Mouse (Mus musculus): Measurements from ENCODE around the gene Clcn7. TPM values are rescaled to one million over a fixed set of nuclear protein-coding genes. Genes with fewer than 3 reads are reported as not detected.

Clcn7 gene
- total and polyA plus RNA-seq, 3 experiments, result 24.6 to 28.5 (median 25.4) TPM

DNA sequence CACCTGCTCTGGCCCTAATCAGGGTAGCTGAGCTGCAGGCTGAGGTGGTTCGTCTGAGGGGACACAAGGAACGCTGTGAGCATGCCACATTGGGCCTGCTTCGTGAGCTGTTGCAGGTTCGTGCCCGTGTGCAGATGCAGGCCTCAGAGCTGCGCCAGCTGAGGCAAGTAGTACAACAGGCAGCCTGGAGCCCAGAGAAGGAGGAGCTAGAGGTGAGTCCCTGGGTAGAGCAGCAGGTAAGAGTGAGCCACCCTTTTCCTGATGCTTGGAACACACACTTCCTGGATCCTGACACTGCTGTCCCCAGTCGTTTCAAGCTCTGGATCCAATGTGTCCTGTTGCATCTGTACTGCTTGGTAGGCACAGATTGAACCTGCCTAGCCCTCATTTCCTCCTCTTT is 30.2 kb downstream of the Clcn7 start:
- no peak for TF ChIP-seq CTCF (IDR thresholded peaks at IDR 0.05)
- no peak for TF ChIP-seq EP300 (IDR thresholded peaks at IDR 0.05; ENCODE audit: insufficient read depth, low read depth, low read length)
- no peak for TF ChIP-seq POLR2A (IDR thresholded peaks at IDR 0.05; ENCODE audit: insufficient read depth, low read depth, low read length)
- WGBS, result 69% methylated on average over 7 of the region's 7 CpGs
- intact Hi-C loops (cut with DNase I), result no loop called here

DNA sequence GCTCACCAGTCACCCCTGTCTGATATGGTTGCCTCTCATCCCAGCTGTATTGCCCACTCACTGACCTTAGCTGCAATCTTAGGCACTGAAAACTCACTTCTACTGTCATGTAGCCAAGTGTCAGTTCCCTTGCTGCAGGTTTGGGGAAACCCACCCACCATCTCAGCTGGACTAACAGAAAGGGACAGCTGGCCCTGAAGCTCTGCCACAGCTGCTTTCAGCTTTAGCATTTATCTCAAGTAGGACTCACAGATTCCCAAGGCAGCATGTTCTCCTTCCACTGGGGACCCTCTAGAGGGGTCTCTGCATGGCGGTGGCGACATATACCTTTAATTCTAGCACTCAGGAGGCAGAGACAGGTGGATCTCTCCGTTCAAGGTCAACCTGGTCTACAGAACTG is 31.6 kb downstream of the Clcn7 start:
- WGBS, result 87% methylated on average over 3 of the region's 3 CpGs
- TF ChIP-seq CTCF (IDR thresholded peaks at IDR 0.05), result no peak
- no peak for TF ChIP-seq POLR2A (IDR thresholded peaks at IDR 0.05; ENCODE audit: insufficient read depth, low read depth, low read length)
- TF ChIP-seq EP300 (IDR thresholded peaks at IDR 0.05; ENCODE audit: insufficient read depth, low read depth, low read length), result no peak
- H3K27me3 ChIP-seq (ENCODE audit: control insufficient read depth, insufficient read depth, low read length), result no peaks in the 10 kb centered on the region

More for the DNA sequence above, 30.2 kb downstream of the Clcn7 start:
- no peaks in the 10 kb centered on the region for H3K79me2 ChIP-seq (replicated peaks; ENCODE audit: control insufficient read depth, insufficient read depth, low read length)
- H3K27me3 ChIP-seq (ENCODE audit: control insufficient read depth, insufficient read depth, low read length), result no peaks in the 10 kb centered on the region
- no peak overlapping the region for H3K27ac ChIP-seq
- H3K4me1 ChIP-seq (ENCODE audit: control insufficient read depth, insufficient read depth, low read length), result no peaks in the 10 kb centered on the region
- no peaks in the 10 kb centered on the region for H3K36me3 ChIP-seq (ENCODE audit: control insufficient read depth, insufficient read depth, low read length)
- no peak for DNase-seq
- no peak overlapping the region for H3K9ac ChIP-seq (ENCODE audit: low read depth, low read length)
- no peak overlapping the region for H3K4me3 ChIP-seq

DNA sequence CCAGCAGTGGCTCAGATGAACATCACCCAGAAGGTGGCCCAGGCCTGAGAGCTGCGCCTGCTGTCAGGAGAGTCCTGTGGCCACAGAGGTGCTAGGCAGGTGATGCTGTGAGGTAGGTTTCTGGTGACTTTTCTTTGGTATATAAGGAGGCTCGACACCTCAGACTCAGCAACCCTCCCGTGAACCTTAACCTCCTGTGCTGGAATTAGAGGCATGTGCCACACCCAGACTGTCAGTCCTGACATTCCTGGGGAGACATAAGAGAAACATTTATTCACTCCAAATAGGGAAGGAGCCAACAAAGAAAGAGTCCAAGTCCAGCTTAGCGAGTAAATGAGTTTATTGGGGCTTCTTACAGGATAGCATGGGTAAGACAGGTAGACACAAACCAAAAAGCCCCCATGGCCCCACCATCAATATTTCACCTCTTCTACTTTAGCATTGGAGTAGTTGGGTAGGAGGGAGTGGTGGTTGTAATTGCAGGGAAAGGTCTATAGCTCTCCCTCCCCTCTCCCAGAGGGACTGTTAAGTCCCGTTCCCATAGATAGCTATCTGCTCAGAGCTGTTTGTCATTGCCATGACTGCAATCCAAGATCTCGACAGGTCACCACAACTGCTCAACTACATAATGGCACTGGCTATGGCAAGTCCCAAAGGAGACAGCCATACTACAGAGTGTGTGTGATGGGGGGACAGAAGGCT is 32.9 kb downstream of the Clcn7 start:
- intact Hi-C loops (cut with DNase I), result no loop called here
- Histone ChIP-seq H3K79me2 (replicated peaks; ENCODE audit: control insufficient read depth, insufficient read depth, low read length) (no peaks in the 10 kb centered on the region), H3K4me1 (ENCODE audit: control insufficient read depth, insufficient read depth, low read length) (no peaks in the 10 kb centered on the region), H3K4me3 (no peak overlapping the region), H3K27me3 (ENCODE audit: control insufficient read depth, insufficient read depth, low read length) (no peaks in the 10 kb centered on the region), H3K9ac (ENCODE audit: low read depth, low read length) (no peak overlapping the region), H3K27ac (no peak overlapping the region), H3K36me3 (ENCODE audit: control insufficient read depth, insufficient read depth, low read length) (no peaks in the 10 kb centered on the region)
- WGBS, result 51% methylated on average over 6 of the region's 6 CpGs
- DNase-seq, result no peak
- TF ChIP-seq EP300 (IDR thresholded peaks at IDR 0.05; ENCODE audit: insufficient read depth, low read depth, low read length) (no peak), CTCF (IDR thresholded peaks at IDR 0.05) (no peak)

More for the DNA sequence above, 31.6 kb downstream of the Clcn7 start:
- Histone ChIP-seq H3K4me3 (no peak overlapping the region), H3K4me1 (ENCODE audit: control insufficient read depth, insufficient read depth, low read length) (no peaks in the 10 kb centered on the region), H3K27ac (no peak overlapping the region), H3K79me2 (replicated peaks; ENCODE audit: control insufficient read depth, insufficient read depth, low read length) (no peaks in the 10 kb centered on the region), H3K36me3 (ENCODE audit: control insufficient read depth, insufficient read depth, low read length) (no peaks in the 10 kb centered on the region), H3K9ac (ENCODE audit: low read depth, low read length) (no peak overlapping the region)
- intact Hi-C loops (cut with DNase I), result no loop called here
- no peak for DNase-seq

DNA sequence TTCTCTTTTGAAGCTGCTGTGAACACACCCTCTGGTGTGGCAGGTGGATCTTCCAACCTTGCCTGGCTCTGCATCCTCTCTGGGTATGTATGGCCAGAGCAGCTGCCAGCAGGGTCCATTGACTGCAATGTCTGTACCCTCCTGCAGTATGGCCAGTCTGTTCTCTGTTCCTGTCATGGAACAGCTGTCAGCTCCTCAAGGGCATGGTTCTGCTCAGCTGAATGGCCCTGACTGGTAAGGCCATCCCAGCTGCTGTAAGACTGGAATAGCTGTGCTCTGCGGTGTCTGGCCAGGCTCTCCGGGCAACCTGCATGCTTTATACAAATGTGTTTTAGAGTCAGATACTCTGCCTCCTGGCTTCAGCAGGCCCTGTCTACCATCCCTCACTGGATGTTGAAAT is 36.5 kb downstream of the Clcn7 start:
- no peaks in the 10 kb centered on the region for H3K27me3 ChIP-seq (ENCODE audit: control insufficient read depth, insufficient read depth, low read length)
- no peak for TF ChIP-seq EP300 (IDR thresholded peaks at IDR 0.05; ENCODE audit: insufficient read depth, low read depth, low read length)
- no peak for TF ChIP-seq POLR2A (IDR thresholded peaks at IDR 0.05; ENCODE audit: insufficient read depth, low read depth, low read length)
- no peak for TF ChIP-seq CTCF (IDR thresholded peaks at IDR 0.05)
- H3K4me1 ChIP-seq (ENCODE audit: control insufficient read depth, insufficient read depth, low read length), result no peaks in the 10 kb centered on the region
- intact Hi-C loops (cut with DNase I), result no loop called here
- 79% methylated on average over 2 of the region's 2 CpGs for WGBS
- H3K9ac ChIP-seq (ENCODE audit: low read depth, low read length), result no peak overlapping the region
- H3K36me3 ChIP-seq (ENCODE audit: control insufficient read depth, insufficient read depth, low read length), result no peaks in the 10 kb centered on the region
- no peaks in the 10 kb centered on the region for H3K79me2 ChIP-seq (replicated peaks; ENCODE audit: control insufficient read depth, insufficient read depth, low read length)
- H3K4me3 ChIP-seq, result no peak overlapping the region
- no peak for DNase-seq
- no peak overlapping the region for H3K27ac ChIP-seq

DNA sequence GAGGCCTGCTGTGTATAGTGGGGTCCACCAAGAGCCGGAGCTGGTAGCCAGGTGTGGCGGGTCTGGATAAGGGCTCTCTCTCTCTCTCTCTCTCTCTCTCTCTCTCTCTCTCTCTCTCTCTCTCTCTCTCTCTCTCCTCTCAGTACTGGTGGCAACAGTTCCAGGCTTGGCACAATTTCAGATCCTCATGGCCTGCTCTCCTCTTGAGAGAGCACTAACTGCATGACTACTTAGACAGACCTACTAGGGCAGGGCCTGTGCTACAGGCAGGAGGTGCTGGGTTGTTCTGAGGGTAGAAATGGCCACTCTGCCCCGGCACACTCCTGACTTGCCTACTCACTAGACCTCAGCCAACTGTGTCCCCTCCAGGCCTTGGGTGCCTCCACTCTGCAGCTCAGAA is 39.4 kb downstream of the Clcn7 start:
- no peaks in the 10 kb centered on the region for H3K36me3 ChIP-seq (ENCODE audit: control insufficient read depth, insufficient read depth, low read length)
- no peak overlapping the region for H3K4me3 ChIP-seq
- no peak for TF ChIP-seq POLR2A (IDR thresholded peaks at IDR 0.05; ENCODE audit: insufficient read depth, low read depth, low read length)
- TF ChIP-seq EP300 (IDR thresholded peaks at IDR 0.05; ENCODE audit: insufficient read depth, low read depth, low read length), result no peak
- no peak for TF ChIP-seq CTCF (IDR thresholded peaks at IDR 0.05)
- H3K4me1 ChIP-seq (ENCODE audit: control insufficient read depth, insufficient read depth, low read length), result no peaks in the 10 kb centered on the region
- 79% methylated on average over 3 of the region's 3 CpGs for WGBS
- no peak for DNase-seq
- H3K79me2 ChIP-seq (replicated peaks; ENCODE audit: control insufficient read depth, insufficient read depth, low read length), result no peaks in the 10 kb centered on the region
- H3K27ac ChIP-seq, result no peak overlapping the region
- H3K9ac ChIP-seq (ENCODE audit: low read depth, low read length), result no peak overlapping the region
- intact Hi-C loops (cut with DNase I), result no loop called here
- H3K27me3 ChIP-seq (ENCODE audit: control insufficient read depth, insufficient read depth, low read length), result no peaks in the 10 kb centered on the region

DNA sequence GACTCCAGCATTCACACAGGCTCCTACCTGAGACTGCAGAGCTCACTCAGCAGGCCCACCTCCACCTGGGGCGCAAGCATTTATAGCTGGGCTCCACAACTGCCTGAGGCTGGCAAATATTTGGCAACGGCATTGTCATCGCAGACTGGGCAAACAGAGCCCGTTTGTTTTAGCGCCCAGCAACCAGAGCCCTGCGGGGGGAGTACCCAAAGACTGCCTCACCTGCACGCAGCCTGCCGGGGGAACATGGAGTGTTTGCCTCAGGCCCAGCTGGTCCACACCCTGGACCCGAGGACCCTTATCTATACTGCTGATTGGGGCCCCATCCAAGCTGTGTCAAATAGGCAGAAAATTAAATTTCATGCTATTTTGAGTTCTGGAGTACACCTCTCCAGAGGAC is 42.2 kb downstream of the Clcn7 start, which contains the start of gene Gm38655:
Gene Gm38655 (minus strand): TSS at position 61 of the 400 bp plus-strand sequence.
- DNase-seq, result no peak
- no peak for TF ChIP-seq POLR2A (IDR thresholded peaks at IDR 0.05; ENCODE audit: insufficient read depth, low read depth, low read length)
- no peak for TF ChIP-seq CTCF (IDR thresholded peaks at IDR 0.05)
- no peak for TF ChIP-seq EP300 (IDR thresholded peaks at IDR 0.05; ENCODE audit: insufficient read depth, low read depth, low read length)
- Histone ChIP-seq H3K36me3 (ENCODE audit: control insufficient read depth, insufficient read depth, low read length) (no peaks in the 10 kb centered on the region), H3K79me2 (replicated peaks; ENCODE audit: control insufficient read depth, insufficient read depth, low read length) (no peaks in the 10 kb centered on the region), H3K27me3 (ENCODE audit: control insufficient read depth, insufficient read depth, low read length) (no peaks in the 10 kb centered on the region), H3K4me1 (ENCODE audit: control insufficient read depth, insufficient read depth, low read length) (no peaks in the 10 kb centered on the region), H3K27ac (no peak within 1 kb of the TSS), H3K9ac (ENCODE audit: low read depth, low read length) (no peak within 1 kb of the TSS), H3K4me3 (no peak within 1 kb of the TSS)
- intact Hi-C loops (cut with DNase I), result no loop called here
- 67% methylated on average over 9 of the region's 9 CpGs for WGBS
